Mouse (Mus musculus) frontal cortex, postnatal 25 days (tissue): ENCODE data around the gene Vmn1r4.

Source experiments
- DNase-seq, 2 experiments: peaks; one replicate each; pipeline ENCODE4 v3.0.0; 2022; ENCODE audit warnings: low spot score in 2 of 2

The Vmn1r4 gene

GRCm38 (mm10) chr6:56923726-56924707 lies at the start of gene Vmn1r4, which contains the start of gene Nt5c3:
TSS of gene Vmn1r4 (plus strand) at chr6:56924015.
TSS of gene Nt5c3 (minus strand) at chr6:56923932.
- peak; percentile 86 to 89 for DNase-seq

GRCm38 (mm10) chr6:56876870-56877269 lies 46.9 kb upstream of the Vmn1r4 start:
- peak in 1 of 2 experiments; percentile 20 for DNase-seq

GRCm38 (mm10) chr6:56877985-56878384 lies 45.8 kb upstream of the Vmn1r4 start:
- no peak for DNase-seq

- DNase-seq = no peak
Measured at GRCm38 (mm10) chr6:56879352-56879955, 44.4 kb upstream of the Vmn1r4 start.

GRCm38 (mm10) chr6:56888561-56888960 lies 35.3 kb upstream of the Vmn1r4 start:
- DNase-seq = no peak

GRCm38 (mm10) chr6:56890762-56891161 lies 33.1 kb upstream of the Vmn1r4 start:
- DNase-seq = no peak

DNA sequence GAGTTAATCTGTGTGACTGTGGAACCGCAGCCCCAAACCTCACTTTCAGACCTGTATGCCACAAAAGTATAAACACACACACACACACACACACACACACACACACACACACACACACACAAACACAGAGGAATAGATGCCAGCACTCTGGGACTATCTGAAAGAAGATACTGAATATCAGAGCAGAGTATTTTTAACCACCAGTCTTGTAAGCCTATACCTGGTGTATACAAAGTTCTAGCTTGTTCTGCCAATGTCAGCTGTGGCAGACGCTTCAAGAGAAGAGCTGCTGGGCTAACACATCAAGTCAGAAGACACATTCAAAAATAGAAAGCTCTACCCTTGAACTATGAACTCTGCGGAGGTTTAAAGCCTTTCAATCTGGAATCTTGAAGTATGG lies 24.2 kb upstream of the Vmn1r4 start:
- no peak for DNase-seq

GRCm38 (mm10) chr6:56901336-56901735 lies 22.5 kb upstream of the Vmn1r4 start:
- DNase-seq = no peak

GRCm38 (mm10) chr6:56901824-56902386 lies 21.9 kb upstream of the Vmn1r4 start:
- no peak for DNase-seq

GRCm38 (mm10) chr6:56902606-56903520 lies 21.0 kb upstream of the Vmn1r4 start:
- no peak for DNase-seq

GRCm38 (mm10) chr6:56903831-56904230 lies 20.0 kb upstream of the Vmn1r4 start:
- DNase-seq = no peak

- DNase-seq = no peak
Measured at GRCm38 (mm10) chr6:56904330-56904729, 19.5 kb upstream of the Vmn1r4 start.

GRCm38 (mm10) chr6:56904982-56905381 lies 18.8 kb upstream of the Vmn1r4 start:
- no peak for DNase-seq

- DNase-seq = no peak
Measured at GRCm38 (mm10) chr6:56905486-56905885, 18.3 kb upstream of the Vmn1r4 start.

DNA sequence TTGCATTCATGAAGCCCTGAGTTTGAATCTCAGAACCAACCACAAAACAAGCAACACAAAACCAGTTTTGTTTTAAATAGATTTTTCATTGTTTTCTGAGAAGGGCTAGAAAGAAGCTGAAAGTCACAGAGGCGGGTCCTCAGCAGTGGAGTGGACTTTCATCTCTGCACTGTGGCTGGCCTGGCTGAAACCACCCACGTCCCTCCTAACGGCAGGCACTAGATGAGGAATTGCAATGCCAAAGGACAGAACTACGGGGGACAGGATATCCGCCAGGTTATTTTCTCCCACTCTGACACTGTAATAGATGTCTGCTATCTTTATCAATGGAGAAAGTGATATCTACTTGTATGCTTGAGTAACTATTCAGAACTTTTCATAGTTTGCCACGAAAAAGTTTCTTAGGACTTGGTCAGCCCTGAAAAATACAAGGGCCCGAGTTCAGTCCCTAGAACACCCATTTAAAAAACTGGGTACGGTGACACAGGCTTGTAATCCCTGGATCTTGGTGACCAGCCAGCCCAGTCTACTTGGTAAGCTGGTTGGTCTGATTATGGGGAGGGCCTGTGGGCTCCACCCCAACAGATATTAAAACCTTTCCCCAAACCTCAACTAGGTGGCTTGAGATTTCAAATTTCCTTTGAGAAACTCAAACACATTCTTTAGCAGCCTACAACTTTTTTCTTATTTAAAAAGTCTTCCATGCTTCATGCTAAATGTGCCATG lies 17.5 kb upstream of the Vmn1r4 start:
- DNase-seq = no peak

DNA sequence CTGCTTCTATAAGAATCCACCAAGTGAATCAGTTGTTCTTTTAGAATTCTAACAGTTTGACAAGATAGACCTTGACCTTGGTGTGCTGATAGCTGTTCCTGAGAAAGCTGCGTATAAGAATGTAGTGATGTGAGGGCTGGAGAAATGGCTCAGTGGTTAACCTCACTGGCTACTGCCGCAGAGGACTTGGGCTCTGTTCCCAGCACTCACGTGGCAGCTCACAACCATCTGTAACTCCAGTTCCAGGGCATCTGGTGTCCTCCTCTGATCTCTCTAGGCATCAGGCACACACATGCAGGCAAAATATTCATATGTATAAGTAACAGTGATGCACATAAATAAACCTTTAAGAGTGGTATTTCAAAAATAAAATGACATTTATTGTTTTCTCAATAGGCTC lies 15.8 kb upstream of the Vmn1r4 start:
- no peak for DNase-seq

DNA sequence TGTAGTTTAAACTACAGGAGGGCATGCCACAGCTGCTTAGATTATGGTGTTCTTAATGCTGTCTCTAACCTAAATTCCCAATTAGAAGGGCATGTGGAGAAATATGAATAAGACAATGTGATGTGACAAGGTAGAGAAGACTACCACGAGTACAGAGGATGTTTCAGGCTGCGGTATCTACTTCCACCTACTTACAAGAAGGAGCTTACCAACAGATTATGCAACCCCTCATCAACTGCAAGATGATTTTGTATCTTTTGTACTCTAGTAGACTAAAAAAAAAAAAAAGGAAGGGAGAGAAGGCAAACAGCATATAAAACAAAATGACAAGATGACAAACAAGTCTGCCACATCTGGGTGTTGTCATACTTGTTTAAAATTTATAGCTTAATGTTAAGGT lies 15.4 kb upstream of the Vmn1r4 start:
- DNase-seq = no peak

GRCm38 (mm10) chr6:56908912-56909311 lies 14.9 kb upstream of the Vmn1r4 start:
- DNase-seq = no peak

- DNase-seq = no peak
Measured at GRCm38 (mm10) chr6:56910910-56911309, 12.9 kb upstream of the Vmn1r4 start.

DNA sequence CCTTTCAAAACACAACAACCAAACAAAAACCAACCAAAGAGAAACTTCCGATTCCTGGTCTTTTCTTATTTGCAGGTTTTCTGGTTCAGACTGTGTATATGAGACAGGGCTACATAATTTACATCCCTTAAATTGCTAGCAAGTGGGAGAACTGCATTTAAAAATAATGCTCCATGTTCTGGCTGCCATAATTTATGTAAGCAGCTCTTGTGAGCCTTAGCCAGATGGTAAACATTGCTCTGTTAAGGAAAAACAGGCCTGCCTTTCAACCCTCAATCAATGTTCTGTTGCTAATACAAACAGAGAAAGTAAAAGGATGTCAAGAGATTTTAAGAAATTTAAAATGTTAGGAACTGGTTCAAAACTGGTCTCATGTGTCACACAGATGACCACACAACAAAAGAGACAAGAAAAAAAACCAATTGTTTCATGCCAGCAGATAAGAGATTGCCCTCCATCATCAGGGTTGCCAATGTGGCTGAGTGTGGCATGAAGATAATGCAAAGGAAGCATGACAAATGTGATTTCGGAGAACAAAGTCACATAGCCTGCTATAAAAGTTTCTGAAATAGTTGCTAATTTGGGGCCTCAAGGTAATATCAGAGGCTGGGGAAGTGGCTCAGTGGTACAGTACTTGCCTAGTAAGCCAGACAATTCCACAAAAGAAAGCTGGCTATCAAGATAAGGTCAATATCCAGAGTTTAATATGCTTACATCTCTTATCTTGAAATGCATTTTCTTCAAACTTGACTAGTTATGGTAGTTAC lies 10.5 kb upstream of the Vmn1r4 start:
- no peak for DNase-seq
